Mouse (Mus musculus) left cerebral cortex, adult 18-20 months (tissue): ENCODE results near the gene Sapcd1. TPM values are rescaled to one million over a fixed set of nuclear protein-coding genes. Genes with fewer than 3 reads are reported as not detected.
"Not testable (repeated sequence)": the region's sequence is repeated elsewhere in the genome, so short reads cannot be mapped to it uniquely, and the experiment has no call there.

Experiments
- DNase-seq, 2 experiments: peaks; one replicate each; pipeline ENCODE4 v3.0.0; 2021 to 2022; ENCODE audit warnings: low spot score in 2 of 2, mixed read lengths in 1 of 2
- total RNA-seq, 2 experiments: library from RNA; stranded (reverse); gene quantifications; 2 replicates each; pipeline ENCODE4 v1.2.3; 2021

Gene Sapcd1
- total RNA-seq, 2 experiments from 2014 or later = not detected

DNA sequence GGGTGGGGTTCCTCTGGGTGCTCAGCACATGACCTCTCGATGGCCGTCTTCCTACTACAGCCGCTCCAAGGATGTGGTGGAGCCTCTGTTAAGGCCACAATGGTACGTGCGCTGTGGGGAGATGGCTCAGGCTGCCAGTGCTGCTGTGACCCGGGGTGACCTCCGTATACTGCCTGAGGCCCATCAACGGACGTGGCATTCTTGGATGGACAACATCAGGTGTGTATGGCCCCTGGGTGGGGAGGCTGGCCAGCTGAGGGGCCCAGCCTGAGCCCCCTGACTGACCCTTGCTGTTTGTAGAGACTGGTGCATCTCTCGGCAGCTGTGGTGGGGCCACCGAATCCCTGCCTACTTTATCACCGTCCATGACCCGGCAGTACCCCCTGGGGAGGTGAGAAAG lies 15.4 kb downstream of the Sapcd1 start:
- DNase-seq = no peak

DNA sequence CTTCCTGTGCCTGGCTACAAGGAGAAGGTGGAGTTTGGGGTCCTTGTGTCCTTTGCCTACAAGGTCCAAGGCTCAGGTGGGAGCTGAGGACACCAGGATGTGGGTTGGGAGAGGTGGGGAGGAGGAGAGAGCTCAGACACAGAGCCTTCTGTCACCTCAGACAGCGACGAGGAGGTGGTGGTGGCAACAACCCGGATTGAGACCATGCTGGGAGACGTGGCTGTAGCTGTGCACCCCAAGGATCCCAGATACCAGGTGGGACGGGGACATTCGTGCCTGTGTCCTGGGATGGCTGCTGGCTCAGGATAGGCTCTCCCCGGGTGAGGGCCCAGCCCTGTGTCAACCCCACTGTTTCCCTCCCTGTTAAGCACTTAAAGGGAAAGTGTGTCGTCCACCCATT lies 16.4 kb downstream of the Sapcd1 start:
- no peak for DNase-seq

DNA sequence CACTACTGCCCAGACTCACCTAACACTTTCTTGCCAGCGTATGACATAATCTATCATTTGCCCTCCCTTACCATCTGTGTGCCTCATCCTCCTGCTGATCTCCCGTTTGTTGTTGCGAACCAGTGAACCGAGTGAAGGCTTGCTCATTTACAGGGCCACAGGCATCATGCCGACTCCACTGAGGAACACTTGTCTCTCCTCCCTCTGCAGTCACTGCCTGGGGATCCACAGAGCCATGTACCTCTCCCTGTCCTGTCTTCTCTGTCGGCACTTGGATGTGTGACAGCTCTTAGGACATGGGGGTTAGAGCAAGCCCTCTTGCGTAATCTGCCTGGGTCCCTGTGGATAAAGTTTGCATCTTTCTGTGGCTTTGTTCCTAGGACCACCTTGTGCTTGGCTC lies 18.2 kb downstream of the Sapcd1 start:
- no peak for DNase-seq

DNA sequence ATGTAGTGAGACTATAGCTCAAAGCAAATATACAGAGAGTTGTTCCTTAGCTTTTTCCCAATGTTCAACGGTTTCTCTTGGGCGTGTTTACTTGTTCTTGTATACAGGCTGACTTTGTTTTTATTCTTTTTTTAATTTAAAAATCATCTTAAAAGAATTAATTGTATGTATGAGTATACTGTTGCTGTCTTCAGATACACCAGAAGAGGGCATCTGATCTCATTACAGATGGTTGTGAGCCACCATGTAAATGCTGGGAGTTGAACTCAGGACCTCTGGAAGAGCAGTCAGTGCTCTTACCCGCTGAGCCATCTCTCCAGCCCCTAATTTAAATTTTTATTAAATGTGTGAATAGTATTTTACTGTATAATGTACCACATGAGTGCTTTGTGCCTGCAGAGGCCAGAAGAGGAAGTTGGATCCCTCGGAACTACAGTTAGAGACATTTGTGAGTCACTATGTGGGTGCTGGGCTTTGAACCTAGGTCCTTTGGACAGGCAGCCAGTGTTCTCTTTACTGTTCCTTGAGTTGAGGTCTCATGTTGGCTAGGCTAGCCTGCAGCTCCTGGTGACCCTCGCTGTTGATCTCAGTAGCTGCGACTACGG lies 20.3 kb downstream of the Sapcd1 start:
- DNase-seq = no peak

DNA sequence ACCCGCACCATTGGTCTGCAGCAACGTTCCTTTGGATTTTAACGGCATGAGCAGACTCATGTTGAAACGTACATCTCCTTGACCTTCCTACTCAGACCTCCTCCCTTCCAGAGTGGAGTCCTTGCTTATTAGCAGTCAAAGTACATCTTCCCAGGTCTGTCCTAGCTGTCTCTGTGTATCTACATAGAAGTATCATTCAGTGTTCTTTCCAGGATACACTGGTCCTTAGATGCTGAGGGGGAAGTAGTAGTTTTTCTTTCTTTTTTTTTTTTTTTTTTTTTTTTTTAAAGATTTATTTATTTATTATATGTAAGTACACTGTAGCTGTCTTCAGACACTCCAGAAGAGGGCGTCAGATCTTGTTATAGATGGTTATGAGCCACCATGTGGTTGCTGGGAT lies 21.9 kb downstream of the Sapcd1 start:
- DNase-seq = not testable (repeated sequence)

DNA sequence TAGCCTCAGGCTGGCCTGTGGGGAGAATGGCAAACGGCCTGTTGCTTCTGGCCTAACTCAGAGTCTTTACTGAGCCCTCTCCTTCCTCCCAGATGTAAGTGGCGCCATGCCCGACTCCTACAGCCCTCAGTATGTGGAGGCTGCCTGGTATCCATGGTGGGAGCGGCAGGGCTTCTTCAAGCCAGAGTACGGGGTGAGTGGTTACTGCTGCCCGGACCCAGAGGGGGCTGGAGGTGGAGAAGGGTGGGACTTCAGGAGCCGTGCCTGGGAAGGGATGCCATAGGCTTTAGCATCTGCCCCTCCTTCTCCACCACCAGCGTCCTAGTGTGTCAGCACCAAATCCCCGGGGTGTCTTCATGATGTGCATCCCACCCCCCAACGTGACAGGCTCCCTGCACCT lies 22.7 kb downstream of the Sapcd1 start:
- no peak for DNase-seq

DNA sequence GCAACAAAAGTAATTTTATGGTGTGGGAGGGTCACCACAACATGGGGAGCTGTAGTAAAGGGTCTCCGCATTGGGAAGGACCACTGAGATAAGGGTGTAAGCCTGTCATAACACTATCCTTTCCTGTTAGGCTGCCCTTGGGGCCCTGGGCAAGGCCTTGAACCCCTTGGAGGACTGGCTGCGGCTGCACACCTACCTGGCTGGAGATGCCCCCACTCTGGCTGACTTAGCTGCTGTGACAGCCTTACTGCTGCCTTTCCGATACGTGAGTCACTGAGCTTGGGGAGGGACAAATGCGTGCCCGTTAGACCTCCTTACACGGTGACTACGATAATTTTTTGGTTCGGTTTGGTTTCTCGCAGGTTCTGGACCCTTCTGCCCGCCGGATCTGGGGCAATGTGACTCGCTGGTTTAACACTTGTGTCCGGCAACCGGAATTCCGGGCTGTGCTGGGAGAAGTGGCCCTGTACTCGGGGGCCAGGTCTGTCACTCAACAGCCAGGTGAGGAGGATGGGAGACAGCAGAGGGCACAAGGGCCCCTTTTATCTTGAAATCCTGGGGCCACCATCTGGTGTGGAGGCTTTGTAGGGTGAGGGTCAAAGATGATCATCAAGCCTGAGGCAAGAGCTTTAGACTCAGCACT lies 23.6 kb downstream of the Sapcd1 start:
- no peak for DNase-seq

DNA sequence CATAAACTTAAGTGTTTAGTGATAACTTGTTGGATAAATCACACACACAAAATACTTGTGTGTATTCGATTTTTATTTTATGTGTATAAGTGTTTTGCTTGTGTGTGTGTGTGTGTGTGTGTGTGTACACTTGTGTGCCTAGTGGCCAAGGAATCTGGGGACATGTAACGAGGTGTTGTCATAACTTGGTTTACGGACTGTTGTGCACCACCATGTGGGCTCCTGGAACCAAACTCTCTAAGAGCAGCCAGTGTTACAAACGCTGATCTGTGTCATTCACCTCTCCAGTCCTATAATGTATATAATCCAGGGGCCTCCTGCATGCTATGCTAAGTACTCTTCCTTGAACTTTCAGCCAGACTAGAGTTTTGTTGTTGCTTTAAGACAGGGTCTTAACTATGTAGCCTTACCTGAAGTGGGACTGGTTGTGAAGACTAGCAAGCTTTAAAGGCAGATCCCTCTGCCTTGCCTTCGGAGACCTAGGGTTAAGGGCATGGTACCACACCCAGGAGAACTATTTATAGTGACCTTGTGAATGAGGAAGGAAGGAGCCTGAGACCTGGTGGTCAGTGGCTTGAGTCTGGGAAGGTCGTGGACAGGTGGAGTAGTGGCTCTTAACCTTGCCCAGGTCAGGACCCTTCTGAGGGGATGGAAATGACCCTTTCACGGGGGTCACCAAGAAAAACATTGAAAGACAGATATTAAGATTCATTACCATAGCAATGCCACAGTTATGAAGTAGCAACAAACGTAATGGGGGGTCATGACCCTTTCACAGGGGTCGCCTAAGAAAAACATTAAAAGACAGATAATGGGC lies 24.6 kb downstream of the Sapcd1 start:
- no peak for DNase-seq

DNA sequence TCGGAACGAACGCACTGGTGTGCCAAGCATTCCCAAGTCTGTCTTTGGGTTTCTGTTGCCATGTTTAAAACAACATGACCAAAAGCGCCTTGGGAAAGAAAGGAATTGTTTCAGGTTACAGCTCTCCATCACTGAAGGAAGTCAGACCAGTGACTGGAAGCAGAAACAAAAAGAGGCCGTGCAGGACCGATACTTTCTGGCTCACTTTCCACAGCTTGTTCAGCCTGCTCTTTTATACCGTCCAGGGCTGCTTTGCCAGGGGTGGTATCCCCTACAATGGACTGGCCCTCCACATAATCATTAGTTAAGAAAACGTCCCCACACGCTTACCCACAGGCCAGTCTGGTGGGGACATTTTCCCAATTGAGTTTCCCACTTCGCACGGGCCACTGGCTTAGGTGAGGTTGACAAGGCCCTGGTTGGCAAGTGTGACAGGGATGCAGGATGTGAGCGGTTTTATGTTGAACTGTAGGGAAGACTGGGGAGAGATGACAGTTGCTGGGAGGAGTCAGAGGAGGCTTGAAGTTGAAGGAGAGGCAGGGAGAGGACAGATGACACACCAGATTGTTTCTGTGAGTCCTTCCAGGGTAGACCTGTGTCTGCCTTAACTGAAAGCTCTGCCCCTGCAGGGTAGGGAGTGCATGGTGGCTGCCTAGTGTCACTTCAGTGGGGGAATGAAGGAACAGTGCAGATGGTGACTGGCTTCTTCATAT lies 25.5 kb downstream of the Sapcd1 start:
- DNase-seq = no peak

DNA sequence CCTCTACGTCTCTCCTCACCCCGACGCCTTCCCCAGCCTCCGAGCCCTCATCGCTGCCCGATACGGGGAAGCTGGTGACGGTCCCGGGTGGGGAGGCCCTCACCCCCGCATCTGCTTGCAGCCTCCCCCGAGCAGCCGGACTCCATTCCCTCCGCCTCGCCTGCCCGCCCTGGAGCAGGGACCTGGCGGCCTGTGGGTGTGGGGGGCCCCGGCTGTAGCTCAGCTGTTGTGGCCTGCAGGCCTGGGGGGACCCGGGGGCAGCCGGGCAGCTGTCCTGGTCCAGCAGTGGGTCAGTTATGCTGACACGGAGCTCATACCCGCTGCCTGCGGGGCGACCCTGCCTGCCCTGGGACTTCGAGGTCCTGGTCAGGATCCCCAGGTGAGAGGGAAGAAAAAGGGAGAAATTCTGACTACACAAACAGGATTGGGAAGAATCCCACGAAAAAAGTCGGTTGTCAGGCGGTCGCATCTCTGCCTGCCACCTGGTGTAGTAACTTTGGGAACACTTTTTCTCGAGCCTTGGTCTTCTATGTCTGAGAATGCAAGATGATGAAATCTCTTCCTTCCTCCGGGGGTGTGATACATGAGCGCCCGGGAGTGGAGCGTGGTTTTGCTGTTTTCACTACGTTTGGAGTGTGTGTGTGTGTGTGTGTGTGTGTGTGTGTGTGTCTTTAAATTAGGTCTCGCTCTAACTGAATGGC lies 26.2 kb downstream of the Sapcd1 start:
- DNase-seq = peak; percentile 25 to 28

DNA sequence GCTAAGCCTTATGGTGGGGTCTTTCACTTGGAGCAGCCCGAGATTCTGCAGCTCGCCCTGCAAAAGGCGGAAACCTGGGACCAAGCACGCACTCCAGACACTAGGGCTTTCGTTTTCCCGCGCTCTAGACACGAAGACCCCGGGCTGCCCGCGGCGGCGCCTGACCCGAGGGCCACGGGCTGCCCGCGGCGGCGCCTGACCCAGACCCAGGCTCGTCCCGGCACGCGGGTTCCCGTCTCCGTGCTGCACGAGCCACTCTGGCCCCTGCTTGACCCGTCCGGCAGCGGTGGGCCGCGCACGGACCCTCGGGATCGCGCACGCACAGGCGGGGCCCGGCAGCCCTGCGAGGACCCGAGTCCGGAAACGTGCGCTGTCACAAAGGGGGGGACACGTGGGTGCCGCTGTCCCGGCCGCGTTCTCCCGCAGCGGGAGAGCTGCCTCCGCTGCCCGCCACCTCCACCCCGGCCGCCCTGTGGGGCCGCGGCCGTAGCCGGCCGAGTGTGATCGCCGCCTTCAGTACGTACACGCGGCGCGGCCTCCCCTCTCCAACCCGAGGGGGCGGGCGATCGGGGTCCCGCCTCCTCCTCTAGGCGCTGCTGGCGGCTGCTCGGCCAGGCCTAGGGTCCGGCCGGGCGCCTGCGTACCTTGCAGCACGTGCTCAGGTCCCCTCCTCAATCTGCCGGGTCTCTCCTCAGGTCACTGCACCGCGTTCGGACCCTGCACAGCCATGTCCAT lies 26.9 kb downstream of the Sapcd1 start, which contains the start of gene Vars:
Vars (plus strand) TSS at position 271 of the 735 bp plus-strand sequence.
- DNase-seq = peak; percentile 67 to 78

DNA sequence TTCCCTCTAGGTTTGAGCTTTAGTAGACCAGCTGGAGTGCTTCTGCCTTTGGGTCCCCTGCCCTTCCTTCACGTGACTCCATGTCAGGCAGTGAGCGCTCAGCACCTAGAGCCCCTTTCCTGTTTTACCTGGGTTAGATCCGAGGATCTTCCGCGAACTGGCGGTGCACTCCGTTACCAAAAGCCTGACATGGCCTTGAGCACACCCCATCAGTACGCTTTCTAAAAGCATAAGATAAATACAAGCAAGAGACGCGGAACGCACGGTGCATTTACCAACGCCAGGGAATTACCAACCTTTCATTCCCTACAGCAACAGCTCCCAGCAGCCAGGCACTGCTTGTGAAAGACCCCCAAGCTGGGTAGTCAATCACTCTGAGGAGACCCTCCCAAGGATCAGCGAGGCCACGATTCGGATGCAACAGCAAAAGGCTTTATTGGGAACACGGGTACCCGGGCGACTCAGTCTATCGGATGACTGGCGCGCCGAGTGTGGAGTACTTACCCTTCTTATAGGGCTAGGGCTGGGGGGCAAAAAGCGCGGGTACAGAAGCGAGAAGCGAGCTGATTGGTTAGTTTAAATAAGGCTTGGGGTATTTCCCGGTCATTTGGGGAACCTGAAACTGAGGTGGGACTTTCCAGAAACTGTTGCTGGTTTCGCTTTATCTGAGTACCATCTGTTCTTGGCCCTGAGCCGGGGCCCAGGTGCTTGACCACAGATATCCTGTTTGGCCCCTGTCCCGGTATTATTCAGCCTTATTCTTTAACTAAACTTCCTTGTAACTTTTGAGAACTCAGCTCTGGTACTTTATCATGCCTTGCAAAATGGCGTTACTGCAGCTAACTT lies 27.7 kb downstream of the Sapcd1 start:
- not testable (repeated sequence) for DNase-seq

DNA sequence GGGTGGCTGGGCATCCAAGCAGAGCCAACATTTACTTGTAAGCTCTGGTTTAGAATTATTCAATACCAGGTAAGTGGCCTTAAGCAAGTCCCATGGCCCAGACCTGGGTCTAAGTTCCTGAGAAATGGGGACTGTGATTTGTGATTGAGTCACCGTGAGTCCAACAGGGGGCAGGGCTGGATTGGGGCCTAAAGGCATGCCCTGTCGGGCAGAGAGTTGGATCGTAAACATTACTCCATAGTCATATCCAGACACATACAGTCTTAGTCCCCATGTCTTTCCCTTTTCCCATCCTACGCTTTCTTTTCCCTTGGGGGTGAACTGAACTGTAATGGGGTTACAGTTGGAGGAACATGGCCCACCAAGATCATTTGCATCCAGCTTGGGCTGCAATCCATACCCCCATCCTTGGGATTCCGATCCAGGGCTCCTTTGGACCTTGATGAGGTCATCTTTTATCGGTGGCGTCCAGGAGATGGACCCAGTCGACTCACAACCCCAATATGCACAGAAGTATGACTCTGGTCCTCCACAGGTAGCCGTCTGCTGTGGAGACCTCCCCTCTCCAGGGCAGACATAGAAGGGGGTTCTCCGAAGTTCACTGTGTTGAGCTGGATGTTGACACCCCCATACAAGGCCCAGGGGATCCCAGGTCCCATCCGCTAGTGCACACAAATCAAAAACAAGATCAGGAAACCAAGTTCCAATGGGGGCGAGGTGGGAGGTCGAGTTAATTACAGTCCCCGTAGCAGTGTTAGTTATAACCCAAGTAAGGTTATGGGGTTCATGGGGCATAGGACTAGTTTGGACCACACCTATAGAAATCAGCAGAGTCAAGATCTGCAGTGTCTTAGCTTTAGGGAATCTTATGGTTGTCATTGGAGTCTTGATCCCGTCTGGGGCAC lies 29.0 kb downstream of the Sapcd1 start:
- no peak for DNase-seq

DNA sequence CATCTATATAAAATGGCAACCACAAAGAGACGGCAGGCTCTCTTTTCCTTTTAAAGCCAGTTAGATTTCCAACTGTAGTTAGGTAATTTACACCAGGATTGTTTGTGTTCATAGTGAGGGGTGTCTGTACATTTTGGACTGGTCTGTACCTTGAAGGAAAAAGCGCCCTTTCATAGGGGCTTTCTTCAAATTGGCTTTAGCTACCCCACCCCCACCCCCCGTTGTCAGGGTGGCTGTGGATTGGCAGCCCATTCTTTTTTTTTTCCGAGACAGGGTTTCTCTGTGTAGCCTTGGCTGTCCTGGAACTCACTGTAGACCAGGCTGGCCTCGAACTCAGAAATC lies 30.7 kb downstream of the Sapcd1 start:
- DNase-seq = no peak

DNA sequence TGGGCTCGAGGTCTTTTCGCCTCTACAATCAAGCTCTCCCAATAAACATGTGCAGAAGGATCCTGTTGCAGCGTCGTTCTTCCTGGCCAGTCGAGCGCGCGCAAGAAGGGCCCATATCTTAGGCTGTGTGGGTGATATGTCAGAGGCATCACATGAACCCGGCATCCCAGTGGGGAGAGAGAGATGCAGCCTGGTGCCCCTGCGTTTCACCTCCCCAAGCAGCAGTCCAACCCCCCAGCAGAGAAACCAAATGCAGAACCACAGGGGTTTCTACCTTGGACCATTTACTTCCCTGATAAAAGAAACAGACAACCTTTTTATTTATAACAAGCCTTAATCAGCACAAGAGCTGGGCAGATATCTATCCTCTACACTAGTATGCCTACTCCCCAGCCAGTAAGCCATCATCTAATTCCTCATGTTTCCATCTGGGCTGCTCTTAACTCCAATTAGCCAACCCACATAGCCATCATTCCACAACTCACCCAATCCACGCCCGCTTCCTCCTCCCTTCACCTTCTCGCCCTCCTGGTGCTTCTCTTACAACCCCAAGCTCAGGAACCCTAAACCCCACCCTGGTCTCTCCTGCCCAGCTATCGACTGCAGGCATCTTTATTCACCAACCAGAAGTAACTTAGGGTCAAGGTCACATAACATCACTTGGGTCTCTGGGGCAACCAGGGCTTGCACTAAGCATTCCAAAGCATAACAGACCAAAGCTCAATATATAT lies 31.2 kb downstream of the Sapcd1 start:
- DNase-seq = no peak

DNA sequence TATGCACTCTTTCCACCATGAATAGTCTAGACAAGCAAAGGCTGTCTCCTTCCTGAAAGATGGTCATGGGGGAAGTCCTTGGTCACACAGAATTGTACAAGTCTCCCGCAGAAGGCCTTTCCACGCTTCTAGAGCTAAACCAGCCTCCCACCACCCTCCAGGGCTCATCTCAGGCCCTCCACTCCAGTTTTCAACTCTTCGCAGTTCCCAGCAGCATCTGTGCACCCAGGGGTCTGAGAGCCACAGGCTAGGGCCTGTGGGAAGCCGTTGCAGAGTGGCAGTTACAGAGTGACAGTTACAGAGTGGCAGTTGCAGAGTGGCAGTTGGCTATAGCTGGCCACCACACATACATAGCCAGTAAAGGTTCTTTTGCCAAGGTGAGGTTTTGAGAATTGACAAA lies 31.9 kb downstream of the Sapcd1 start:
- not testable (repeated sequence) for DNase-seq

DNA sequence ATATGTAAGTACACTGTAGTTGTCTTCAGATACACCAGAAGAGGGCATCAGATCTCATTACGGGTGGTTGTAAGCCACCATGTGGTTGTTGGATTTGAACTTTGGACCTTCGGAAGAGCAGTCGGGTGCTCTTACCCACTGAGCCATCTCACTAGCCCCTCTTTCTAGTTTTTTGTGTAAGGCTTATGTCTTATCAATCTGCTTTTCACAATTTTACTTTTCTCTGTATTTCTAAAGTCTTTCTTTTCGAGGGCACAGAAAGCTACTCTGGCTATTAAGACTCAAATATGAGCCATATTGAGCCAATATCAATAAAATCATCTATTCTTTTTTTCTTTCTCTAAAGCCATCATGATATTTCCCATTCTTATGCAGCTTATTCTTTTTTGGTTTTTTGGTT lies 32.6 kb downstream of the Sapcd1 start:
- DNase-seq = not testable (repeated sequence)

DNA sequence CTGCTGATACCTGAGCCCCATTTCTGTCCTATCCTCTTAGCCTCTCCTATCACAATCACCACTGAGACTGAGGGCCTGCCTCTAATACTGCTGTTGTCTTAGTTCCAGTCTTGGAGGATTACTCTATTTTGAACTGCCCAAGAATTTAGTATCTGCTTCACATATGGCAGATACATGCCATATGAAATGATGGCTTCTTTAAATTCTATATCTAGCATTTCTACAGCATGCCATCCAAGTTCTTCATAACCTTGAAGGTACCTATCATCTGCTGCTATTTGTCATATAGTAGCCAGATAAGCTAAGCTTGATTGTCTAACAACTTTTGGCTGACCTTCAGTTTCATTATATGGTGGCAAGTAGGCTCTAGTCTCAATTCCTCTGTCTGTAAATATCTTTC lies 33.1 kb downstream of the Sapcd1 start:
- DNase-seq = no peak
